In genomic region chr9:95464028-95464427, GRCm38 (mm10) we compare ENCODE assay signal across 22 mouse cellular contexts. TPM values are rescaled to one million over a fixed set of nuclear protein-coding genes. Genes with fewer than 3 reads are reported as not detected.
DNase-seq lines count a peak whose midpoint lies in the region; ATAC-seq and TF ChIP-seq lines count a peak whose summit lies in the region.
"Had no signal": no experiment of that assay in that cellular context is flagged by ENCODE, and none has a peak within 500 bp of the region (broad histone marks: within the 10 kb centered on the region; RNA-seq: fewer than 3 reads in every experiment).

No protein-coding gene starts in this region.

- WGBS in forebrain, postnatal 0 days = 91% methylated on average over 1 of the region's 1 CpGs
- 100% methylated on average over 1 of the region's 1 CpGs for WGBS in forebrain, embryonic 15.5 days
- WGBS in midbrain, postnatal 0 days = 93% methylated on average over 1 of the region's 1 CpGs
- WGBS in midbrain, embryonic 15.5 days = 98% methylated on average over 1 of the region's 1 CpGs

- H3K9ac ChIP-seq in forebrain, postnatal 0 days = no peak overlapping the region
- no peak overlapping the region for H3K9ac ChIP-seq in forebrain, embryonic 15.5 days (replicated peaks)
- no peak overlapping the region for H3K9ac ChIP-seq in midbrain, postnatal 0 days (replicated peaks; ENCODE audit: low read length, poor library complexity, severe bottlenecking)
- H3K9ac ChIP-seq in midbrain, embryonic 15.5 days = no peak overlapping the region
- H3K9ac ChIP-seq: hindbrain, embryonic 15.5 days; neural tube, embryonic 15.5 days had no signal

- peaks cover 42% of the 10 kb centered on the region for H3K36me3 ChIP-seq in forebrain, postnatal 0 days (ENCODE audit: insufficient read depth)
- peaks cover 55% of the 10 kb centered on the region for H3K36me3 ChIP-seq in forebrain, embryonic 15.5 days
- H3K36me3 ChIP-seq in midbrain, postnatal 0 days (ENCODE audit: insufficient read depth, low read length) = peaks cover 14% of the 10 kb centered on the region; the same call in 1 of the 2 replicates
- peaks cover 24% of the 10 kb centered on the region; the same call in 1 of the 2 replicates for H3K36me3 ChIP-seq in midbrain, embryonic 15.5 days (replicated peaks)

- DNase-seq in forebrain, postnatal 0 days = no peak
- no peak for DNase-seq in layer of hippocampus, adult 2 months (ENCODE audit: low spot score in 2 of 2)
- no peak for DNase-seq in layer of hippocampus, postnatal 14 days (ENCODE audit: low spot score in 2 of 2)
- DNase-seq in midbrain, postnatal 0 days (ENCODE audit: low spot score) = peak; percentile 27
- DNase-seq: adrenal gland, postnatal 10 days; B cell, adult 2 months; cerebellum, adult 2 months; cerebellum, postnatal 25 days; embryo, embryonic 11 days; gastrocnemius, postnatal 25 days; heart, postnatal 4 days; kidney, adult 18-20 months; lung, adult 2 months; lung, postnatal 4 days; right cerebral cortex, adult 18-20 months had no signal

- no peaks in the 10 kb centered on the region for H3K9me3 ChIP-seq in forebrain, postnatal 0 days (ENCODE audit: low read length)
- no peaks in the 10 kb centered on the region for H3K9me3 ChIP-seq in forebrain, embryonic 15.5 days
- no peaks in the 10 kb centered on the region for H3K9me3 ChIP-seq in midbrain, postnatal 0 days (ENCODE audit: low read length)
- H3K9me3 ChIP-seq in midbrain, embryonic 15.5 days = no peaks in the 10 kb centered on the region
- H3K9me3 ChIP-seq: heart, embryonic 10.5 days; hindbrain, embryonic 15.5 days; neural tube, embryonic 15.5 days had no signal

- ATAC-seq in forebrain, postnatal 0 days = no peak; the same call in 1 of the 2 replicates
- no peak for ATAC-seq in forebrain, embryonic 15.5 days (replicated peaks)
- ATAC-seq in midbrain, postnatal 0 days (ENCODE audit: low FRiP score) = no peak
- ATAC-seq in midbrain, embryonic 15.5 days (replicated peaks) = no peak
- ATAC-seq in granulocyte monocyte progenitor cell, adult 5-6 weeks (replicated peaks; ENCODE audit: poor library complexity, severe bottlenecking) = no peak
- ATAC-seq: forebrain, embryonic 16.5 days had no signal

- TF ChIP-seq CTCF in forebrain, postnatal 0 days (IDR thresholded peaks at IDR 0.05; ENCODE audit: low read depth) = peak; percentile 47
- peak; percentile 77 for TF ChIP-seq CTCF in layer of hippocampus, adult 2 months (conservative IDR thresholded peaks at IDR 0.05)
- peak; percentile 54 for TF ChIP-seq CTCF in midbrain, postnatal 0 days (IDR thresholded peaks at IDR 0.05)

- H3K4me3 ChIP-seq in forebrain, postnatal 0 days (ENCODE audit: low read depth, low read length) = no peak overlapping the region
- H3K4me3 ChIP-seq in forebrain, embryonic 15.5 days = no peak overlapping the region
- no peak overlapping the region for H3K4me3 ChIP-seq in layer of hippocampus, adult 2 months
- no peak overlapping the region for H3K4me3 ChIP-seq in midbrain, postnatal 0 days (ENCODE audit: low read depth, low read length)
- no peak overlapping the region for H3K4me3 ChIP-seq in midbrain, embryonic 15.5 days
- H3K4me3 ChIP-seq: heart, embryonic 10.5 days; hindbrain, embryonic 15.5 days; neural tube, embryonic 15.5 days had no signal

- no peaks in the 10 kb centered on the region for H3K4me1 ChIP-seq in forebrain, postnatal 0 days (ENCODE audit: insufficient read depth)
- H3K4me1 ChIP-seq in forebrain, embryonic 15.5 days = no peaks in the 10 kb centered on the region
- H3K4me1 ChIP-seq in midbrain, postnatal 0 days (ENCODE audit: insufficient read depth, low read length) = no peaks in the 10 kb centered on the region
- H3K4me1 ChIP-seq in midbrain, embryonic 15.5 days = no peaks in the 10 kb centered on the region
- H3K4me1 ChIP-seq: heart, embryonic 10.5 days; hindbrain, embryonic 15.5 days; neural tube, embryonic 15.5 days had no signal

- H3K4me2 ChIP-seq in forebrain, postnatal 0 days (ENCODE audit: low read depth) = no peak overlapping the region
- no peak overlapping the region for H3K4me2 ChIP-seq in forebrain, embryonic 15.5 days (replicated peaks)
- no peak overlapping the region for H3K4me2 ChIP-seq in midbrain, postnatal 0 days (ENCODE audit: low read depth, low read length, poor library complexity, severe bottlenecking)
- no peak overlapping the region for H3K4me2 ChIP-seq in midbrain, embryonic 15.5 days
- H3K4me2 ChIP-seq: hindbrain, embryonic 15.5 days; neural tube, embryonic 15.5 days had no signal

- no peak overlapping the region for H3K27ac ChIP-seq in forebrain, postnatal 0 days (ENCODE audit: low read depth, low read length)
- no peak overlapping the region for H3K27ac ChIP-seq in forebrain, embryonic 15.5 days (replicated peaks)
- no peak overlapping the region for H3K27ac ChIP-seq in layer of hippocampus, adult 2 months
- no peak overlapping the region for H3K27ac ChIP-seq in midbrain, postnatal 0 days (ENCODE audit: low read depth, low read length)
- no peak overlapping the region for H3K27ac ChIP-seq in midbrain, embryonic 15.5 days
- H3K27ac ChIP-seq: heart, embryonic 10.5 days; hindbrain, embryonic 15.5 days; neural tube, embryonic 15.5 days had no signal

- no peaks in the 10 kb centered on the region for H3K27me3 ChIP-seq in forebrain, postnatal 0 days (ENCODE audit: insufficient read depth, low read length)
- no peaks in the 10 kb centered on the region for H3K27me3 ChIP-seq in forebrain, embryonic 15.5 days
- no peaks in the 10 kb centered on the region for H3K27me3 ChIP-seq in midbrain, postnatal 0 days (ENCODE audit: insufficient read depth, low read length)
- no peaks in the 10 kb centered on the region for H3K27me3 ChIP-seq in midbrain, embryonic 15.5 days (replicated peaks)
- H3K27me3 ChIP-seq: hindbrain, embryonic 15.5 days; neural tube, embryonic 15.5 days had no signal

RNA-seq across cellular contexts. Expression of gene U2surp, which starts 47.8 kb away (rescaled TPM):
- 58.2 and 77.5 TPM in 2 replicates for total RNA-seq in forebrain, postnatal 0 days (2014; rRNA removed)
- polyA plus RNA-seq in forebrain, postnatal 0 days (2015; fragmentation: Nextera tagmentation; extraction: Ambion mirVana) = 117 and 126 TPM in 2 replicates
- 154 and 162 TPM in 2 replicates for polyA plus RNA-seq in forebrain, embryonic 15.5 days (2015; fragmentation: Nextera tagmentation; extraction: Ambion mirVana)
- 10 to 100 TPM; 71.1 to 74.4 TPM for total RNA-seq in layer of hippocampus, adult 2 months (2021)
- 10 to 100 TPM; 62.6 to 69.0 TPM for total RNA-seq in layer of hippocampus, postnatal 14 days (2021)
- 37.8 and 51.2 TPM in 2 replicates for total RNA-seq in midbrain, postnatal 0 days (2014; rRNA removed)
- 116 and 138 TPM in 2 replicates for polyA plus RNA-seq in midbrain, postnatal 0 days (2015; fragmentation: Nextera tagmentation; extraction: Ambion mirVana)
- 115 and 129 TPM in 2 replicates for polyA plus RNA-seq in midbrain, embryonic 15.5 days (2015; fragmentation: Nextera tagmentation; extraction: Ambion mirVana)
- total RNA-seq in granulocyte monocyte progenitor cell, adult 5-6 weeks (2014; fragmentation: Nextera tagmentation) = 84.3 and 94.2 TPM in 2 replicates
- total RNA-seq in granulocyte monocyte progenitor cell, adult 5-6 weeks (2017) = 186 and 187 TPM in 2 replicates

RNA-seq across cellular contexts. Expression of gene Chst2, which starts 57.5 kb away (rescaled TPM):
- total RNA-seq in forebrain, postnatal 0 days (2014; rRNA removed) = 58.6 and 68.2 TPM in 2 replicates
- 17.9 and 35.9 TPM in 2 replicates for polyA plus RNA-seq in forebrain, postnatal 0 days (2015; fragmentation: Nextera tagmentation; extraction: Ambion mirVana)
- 13.0 and 13.3 TPM in 2 replicates for polyA plus RNA-seq in forebrain, embryonic 15.5 days (2015; fragmentation: Nextera tagmentation; extraction: Ambion mirVana)
- total RNA-seq in layer of hippocampus, adult 2 months (2021) = 100 to 1,000 TPM; 103 to 109 TPM
- 100 to 1,000 TPM; 157 to 163 TPM for total RNA-seq in layer of hippocampus, postnatal 14 days (2021)
- 78.0 and 79.1 TPM in 2 replicates for total RNA-seq in midbrain, postnatal 0 days (2014; rRNA removed)
- polyA plus RNA-seq in midbrain, postnatal 0 days (2015; fragmentation: Nextera tagmentation; extraction: Ambion mirVana) = 33.9 and 36.4 TPM in 2 replicates
- polyA plus RNA-seq in midbrain, embryonic 15.5 days (2015; fragmentation: Nextera tagmentation; extraction: Ambion mirVana) = 19.2 and 22.6 TPM in 2 replicates
- total RNA-seq in granulocyte monocyte progenitor cell, adult 5-6 weeks (2014; fragmentation: Nextera tagmentation) = not detected in 2 replicates
- total RNA-seq in granulocyte monocyte progenitor cell, adult 5-6 weeks (2017) = not detected in 2 replicates

Comparison
In these comparisons a context has a peak if more than half of its experiments do, and no peak if none do; other contexts are left out.
1. RNA of gene Chst2, which starts 57.5 kb away (total RNA-seq): 157 to 163 TPM in layer of hippocampus, postnatal 14 days, 103 to 109 TPM in layer of hippocampus, adult 2 months, 78.0 to 79.1 TPM in midbrain, postnatal 0 days and 58.6 to 68.2 TPM in forebrain, postnatal 0 days; not detected in granulocyte monocyte progenitor cell, adult 5-6 weeks; every median in the first group is over 10 times any median in the second.
2. Peak in every context shown above with its lines, with median percentiles within 50 percentile points of each other: CTCF ChIP-seq.